Comparison of ENCODE assay signal across 10 mouse cellular contexts in the genomic region with DNA sequence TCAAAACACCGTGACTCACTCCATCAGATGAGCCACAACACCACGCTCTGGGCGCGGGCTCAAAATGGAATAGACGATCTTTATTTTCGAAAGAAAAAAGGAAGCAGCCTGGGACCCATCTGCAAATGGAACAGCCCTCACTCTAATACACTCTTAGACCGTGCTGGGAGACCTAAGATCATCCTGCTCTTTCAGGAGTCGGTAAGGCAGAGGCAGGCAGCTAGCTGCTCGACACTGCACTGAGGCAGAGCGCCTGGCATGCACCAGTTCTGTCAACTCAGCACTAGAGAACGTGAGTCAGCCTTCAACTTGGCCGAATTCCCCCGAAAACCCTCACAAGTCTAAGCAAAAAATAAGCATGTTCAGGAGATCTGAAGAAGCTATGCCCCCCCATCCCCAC.
DNase-seq lines count a peak whose midpoint lies in the region; ATAC-seq and TF ChIP-seq lines count a peak whose summit lies in the region.
"Had no signal": no experiment of that assay in that cellular context is flagged by ENCODE, and none has a peak within 500 bp of the region (broad histone marks: within the 10 kb centered on the region; RNA-seq: fewer than 3 reads in every experiment).

No protein-coding gene starts in this region.

- 50% methylated on average over 13 of the region's 13 CpGs for WGBS in heart, postnatal 0 days
- 34% methylated on average over 13 of the region's 13 CpGs for WGBS in hindbrain, embryonic 14.5 days
- WGBS in neural tube, embryonic 15.5 days = 43% methylated on average over 13 of the region's 13 CpGs

- no peaks in the 10 kb centered on the region for H3K27me3 ChIP-seq in heart, postnatal 0 days (ENCODE audit: control insufficient read depth, insufficient read depth, low read length)
- no peaks in the 10 kb centered on the region for H3K27me3 ChIP-seq in hindbrain, embryonic 14.5 days (ENCODE audit: control insufficient read depth, insufficient read depth, low read length)
- H3K27me3 ChIP-seq in neural tube, embryonic 15.5 days (replicated peaks) = no peaks in the 10 kb centered on the region

- no peak for TF ChIP-seq EP300 in heart, postnatal 0 days (IDR thresholded peaks at IDR 0.05; ENCODE audit: low read depth)

- H3K4me1 ChIP-seq in heart, postnatal 0 days (ENCODE audit: control insufficient read depth, insufficient read depth) = peaks cover 42% of the 10 kb centered on the region
- H3K4me1 ChIP-seq in hindbrain, embryonic 14.5 days (replicated peaks; ENCODE audit: control insufficient read depth, insufficient read depth, low read length) = peaks cover 28% of the 10 kb centered on the region
- H3K4me1 ChIP-seq in neural tube, embryonic 15.5 days = peaks cover 16% of the 10 kb centered on the region

- peaks cover 14% of the 10 kb centered on the region for H3K36me3 ChIP-seq in heart, postnatal 0 days (replicated peaks; ENCODE audit: control insufficient read depth, insufficient read depth, low read length)
- H3K36me3 ChIP-seq in hindbrain, embryonic 14.5 days (replicated peaks; ENCODE audit: control insufficient read depth, insufficient read depth) = no peaks in the 10 kb centered on the region
- no peaks in the 10 kb centered on the region for H3K36me3 ChIP-seq in neural tube, embryonic 15.5 days

- no peak for ATAC-seq in heart, postnatal 0 days (ENCODE audit: insufficient read depth, low read depth)
- no peak for ATAC-seq in hindbrain, embryonic 14.5 days (ENCODE audit: low FRiP score)
- 0 out of 2 replicates have a peak, but pooled peaks have one; percentile 28 for ATAC-seq in neural tube, embryonic 15.5 days (ENCODE audit: low FRiP score)
- no peak for ATAC-seq in megakaryocyte-erythroid progenitor cell, adult 5-6 weeks (replicated peaks; ENCODE audit: low FRiP score, low TSS enrichment, poor library complexity, severe bottlenecking)

- no peaks in the 10 kb centered on the region for H3K9me3 ChIP-seq in heart, postnatal 0 days (replicated peaks; ENCODE audit: control insufficient read depth, low read length)
- H3K9me3 ChIP-seq in hindbrain, embryonic 14.5 days (ENCODE audit: control insufficient read depth, low read length) = no peaks in the 10 kb centered on the region
- no peaks in the 10 kb centered on the region for H3K9me3 ChIP-seq in neural tube, embryonic 15.5 days (replicated peaks)

- no peak for DNase-seq in heart, postnatal 0 days (ENCODE audit: low spot score)
- no peak for DNase-seq in heart, postnatal 4 days
- peak; percentile 70 to 76 for DNase-seq in adrenal gland, postnatal 36 days
- DNase-seq in hindbrain, embryonic 14.5 days (ENCODE audit: low spot score) = no peak
- DNase-seq in natural killer cell, adult 2 months (ENCODE audit: low spot score in 2 of 2) = no peak
- DNase-seq in kidney, adult 8-10 months = no peak
- DNase-seq: gastrocnemius, adult 2 months had no signal

- H3K4me3 ChIP-seq in heart, postnatal 0 days (ENCODE audit: low read depth, low read length) = no peak overlapping the region
- no peak overlapping the region for H3K4me3 ChIP-seq in hindbrain, embryonic 14.5 days (replicated peaks; ENCODE audit: low read length)
- no peak overlapping the region for H3K4me3 ChIP-seq in neural tube, embryonic 15.5 days (replicated peaks)
- H3K4me3 ChIP-seq: gastrocnemius, adult 2 months had no signal

- no peak for TF ChIP-seq CTCF in heart, postnatal 0 days (IDR thresholded peaks at IDR 0.05; ENCODE audit: low read depth)

- 0 out of 2 replicates have a peak overlapping the region, but pooled peaks have one; percentile 25 for H3K27ac ChIP-seq in heart, postnatal 0 days (ENCODE audit: low read depth)
- H3K27ac ChIP-seq in hindbrain, embryonic 14.5 days = 0 out of 2 replicates have a peak overlapping the region, but pooled peaks have one; percentile 11
- no peak overlapping the region for H3K27ac ChIP-seq in neural tube, embryonic 15.5 days (replicated peaks)
- H3K27ac ChIP-seq: gastrocnemius, adult 2 months; liver, embryonic 14.5 days had no signal

- no peak overlapping the region for H3K4me2 ChIP-seq in heart, postnatal 0 days (ENCODE audit: low read depth, low read length)
- H3K4me2 ChIP-seq in hindbrain, embryonic 14.5 days (replicated peaks) = no peak overlapping the region
- no peak overlapping the region for H3K4me2 ChIP-seq in neural tube, embryonic 15.5 days

- H3K9ac ChIP-seq in heart, postnatal 0 days (replicated peaks; ENCODE audit: low read depth, low read length) = no peak overlapping the region
- H3K9ac ChIP-seq in hindbrain, embryonic 14.5 days = no peak overlapping the region
- no peak overlapping the region for H3K9ac ChIP-seq in neural tube, embryonic 15.5 days (replicated peaks)
- H3K9ac ChIP-seq: liver, embryonic 14.5 days had no signal

Comparison
In these comparisons a context has a peak if more than half of its experiments do, and no peak if none do; other contexts are left out.
1. DNase-seq: peak in adrenal gland, postnatal 36 days (2 of 2); none in heart, postnatal 0 days (single experiment), heart, postnatal 4 days (single experiment), hindbrain, embryonic 14.5 days (single experiment), natural killer cell, adult 2 months (0 of 2) and kidney, adult 8-10 months (0 of 2).